Mouse (Mus musculus): ENCODE results near the gene Npffr2. TPM values are rescaled to one million over a fixed set of nuclear protein-coding genes. Genes with fewer than 3 reads are reported as not detected.

Gene Npffr2
- 0.15 TPM in 1 of 2 replicates, not detected in the other for polyA plus RNA-seq (2014; fragmentation: Nextera tagmentation; extraction: Ambion mirVana)

GRCm38 (mm10) chr5:89526878-89527578, at the start of gene Npffr2:
Gene Npffr2, plus strand, starts transcription at chr5:89527429.
- Histone ChIP-seq H3K27me3 (ENCODE audit: control insufficient read depth, insufficient read depth, low read length) (no peaks in the 10 kb centered on the region), H3K4me2 (ENCODE audit: low read depth) (peak within 1 kb of the TSS; percentile 82), H3K27ac (ENCODE audit: low read depth, low read length) (no peak within 1 kb of the TSS), H3K4me3 (ENCODE audit: low read depth, low read length) (peak within 1 kb of the TSS; percentile 35), H3K9me3 (ENCODE audit: control insufficient read depth, low read length) (no peaks in the 10 kb centered on the region), H3K9ac (ENCODE audit: low read length) (peak within 1 kb of the TSS; percentile 47), H3K4me1 (ENCODE audit: control insufficient read depth, insufficient read depth, low read length) (no peaks in the 10 kb centered on the region), H3K36me3 (ENCODE audit: control insufficient read depth, insufficient read depth, low read length) (no peaks in the 10 kb centered on the region)
- ATAC-seq (ENCODE audit: insufficient read depth, low FRiP score, low TSS enrichment) (peak; percentile 88), DNase-seq (ENCODE audit: low spot score) (peak; percentile 57)
- WGBS = 4% methylated on average over 23 of the region's 23 CpGs

- no peaks in the 10 kb centered on the region for H3K4me1 ChIP-seq (ENCODE audit: control insufficient read depth, insufficient read depth, low read length)
- ATAC-seq (ENCODE audit: insufficient read depth, low FRiP score, low TSS enrichment) = no peak
- 86% methylated on average over 1 of the region's 1 CpGs for WGBS
Observed at GRCm38 (mm10) chr5:89492560-89492959, 34.7 kb upstream of the Npffr2 start.

GRCm38 (mm10) chr5:89500182-89500581, 27.0 kb upstream of the Npffr2 start:
- Histone ChIP-seq H3K9me3 (ENCODE audit: control insufficient read depth, low read length) (no peaks in the 10 kb centered on the region), H3K36me3 (ENCODE audit: control insufficient read depth, insufficient read depth, low read length) (no peaks in the 10 kb centered on the region), H3K4me3 (ENCODE audit: low read depth, low read length) (no peak overlapping the region), H3K27me3 (ENCODE audit: control insufficient read depth, insufficient read depth, low read length) (no peaks in the 10 kb centered on the region), H3K4me1 (ENCODE audit: control insufficient read depth, insufficient read depth, low read length) (no peaks in the 10 kb centered on the region), H3K4me2 (ENCODE audit: low read depth) (no peak overlapping the region), H3K9ac (ENCODE audit: low read length) (no peak overlapping the region), H3K27ac (ENCODE audit: low read depth, low read length) (no peak overlapping the region)
- no peak for ATAC-seq (ENCODE audit: insufficient read depth, low FRiP score, low TSS enrichment)
- WGBS = 61% methylated on average over 6 of the region's 6 CpGs
- peak; percentile 14 for DNase-seq (ENCODE audit: low spot score)

More at GRCm38 (mm10) chr5:89492560-89492959, 34.7 kb upstream of the Npffr2 start:
- Histone ChIP-seq H3K4me3 (ENCODE audit: low read depth, low read length) (no peak overlapping the region), H3K4me2 (ENCODE audit: low read depth) (no peak overlapping the region), H3K36me3 (ENCODE audit: control insufficient read depth, insufficient read depth, low read length) (no peaks in the 10 kb centered on the region), H3K9me3 (ENCODE audit: control insufficient read depth, low read length) (no peaks in the 10 kb centered on the region), H3K27me3 (ENCODE audit: control insufficient read depth, insufficient read depth, low read length) (no peaks in the 10 kb centered on the region), H3K9ac (ENCODE audit: low read length) (no peak overlapping the region), H3K27ac (ENCODE audit: low read depth, low read length) (no peak overlapping the region)
- DNase-seq (ENCODE audit: low spot score) = no peak

- Histone ChIP-seq H3K9ac (ENCODE audit: low read length) (no peak overlapping the region), H3K4me2 (ENCODE audit: low read depth) (no peak overlapping the region), H3K9me3 (ENCODE audit: control insufficient read depth, low read length) (no peaks in the 10 kb centered on the region), H3K4me1 (ENCODE audit: control insufficient read depth, insufficient read depth, low read length) (no peaks in the 10 kb centered on the region), H3K27ac (ENCODE audit: low read depth, low read length) (no peak overlapping the region), H3K27me3 (ENCODE audit: control insufficient read depth, insufficient read depth, low read length) (no peaks in the 10 kb centered on the region), H3K36me3 (ENCODE audit: control insufficient read depth, insufficient read depth, low read length) (no peaks in the 10 kb centered on the region), H3K4me3 (ENCODE audit: low read depth, low read length) (no peak overlapping the region)
- ATAC-seq (ENCODE audit: insufficient read depth, low FRiP score, low TSS enrichment) (no peak), DNase-seq (ENCODE audit: low spot score) (no peak)
- 75% methylated on average over 4 of the region's 4 CpGs for WGBS
Observed at GRCm38 (mm10) chr5:89518641-89519040, 8.6 kb upstream of the Npffr2 start.

GRCm38 (mm10) chr5:89526181-89526778, 949 bp upstream of the Npffr2 start:
- DNase-seq (ENCODE audit: low spot score) (peak; percentile 12), ATAC-seq (ENCODE audit: insufficient read depth, low FRiP score, low TSS enrichment) (no peak)
- peak overlapping the region; percentile 35 for H3K4me3 ChIP-seq (ENCODE audit: low read depth, low read length)

GRCm38 (mm10) chr5:89528951-89529350, 1.7 kb downstream of the Npffr2 start:
- WGBS = 37% methylated on average over 4 of the region's 4 CpGs
- Histone ChIP-seq H3K27me3 (ENCODE audit: control insufficient read depth, insufficient read depth, low read length) (no peaks in the 10 kb centered on the region), H3K9ac (ENCODE audit: low read length) (no peak overlapping the region), H3K27ac (ENCODE audit: low read depth, low read length) (no peak overlapping the region), H3K9me3 (ENCODE audit: control insufficient read depth, low read length) (no peaks in the 10 kb centered on the region), H3K4me1 (ENCODE audit: control insufficient read depth, insufficient read depth, low read length) (no peaks in the 10 kb centered on the region), H3K36me3 (ENCODE audit: control insufficient read depth, insufficient read depth, low read length) (no peaks in the 10 kb centered on the region), H3K4me3 (ENCODE audit: low read depth, low read length) (no peak overlapping the region), H3K4me2 (ENCODE audit: low read depth) (no peak overlapping the region)
- ATAC-seq (ENCODE audit: insufficient read depth, low FRiP score, low TSS enrichment) = no peak
- DNase-seq (ENCODE audit: low spot score) = peak; percentile 12

More at GRCm38 (mm10) chr5:89526181-89526778, 949 bp upstream of the Npffr2 start:
- Histone ChIP-seq H3K9me3 (ENCODE audit: control insufficient read depth, low read length) (no peaks in the 10 kb centered on the region), H3K4me1 (ENCODE audit: control insufficient read depth, insufficient read depth, low read length) (no peaks in the 10 kb centered on the region), H3K27ac (ENCODE audit: low read depth, low read length) (no peak overlapping the region), H3K36me3 (ENCODE audit: control insufficient read depth, insufficient read depth, low read length) (no peaks in the 10 kb centered on the region), H3K9ac (ENCODE audit: low read length) (no peak overlapping the region), H3K27me3 (ENCODE audit: control insufficient read depth, insufficient read depth, low read length) (no peaks in the 10 kb centered on the region), H3K4me2 (ENCODE audit: low read depth) (peak overlapping the region; percentile 82)
- WGBS = 8% methylated on average over 14 of the region's 14 CpGs

- DNase-seq (ENCODE audit: low spot score) (no peak), ATAC-seq (ENCODE audit: insufficient read depth, low FRiP score, low TSS enrichment) (no peak)
- no peak overlapping the region for H3K4me3 ChIP-seq (ENCODE audit: low read depth, low read length)
- H3K27ac ChIP-seq (ENCODE audit: low read depth, low read length) = no peak overlapping the region
- no peaks in the 10 kb centered on the region for H3K36me3 ChIP-seq (ENCODE audit: control insufficient read depth, insufficient read depth, low read length)
- no peak overlapping the region for H3K9ac ChIP-seq (ENCODE audit: low read length)
- H3K4me1 ChIP-seq (ENCODE audit: control insufficient read depth, insufficient read depth, low read length) = no peaks in the 10 kb centered on the region
- H3K9me3 ChIP-seq (ENCODE audit: control insufficient read depth, low read length) = no peaks in the 10 kb centered on the region
- no peaks in the 10 kb centered on the region for H3K27me3 ChIP-seq (ENCODE audit: control insufficient read depth, insufficient read depth, low read length)
- no peak overlapping the region for H3K4me2 ChIP-seq (ENCODE audit: low read depth)
- 49% methylated on average over 2 of the region's 2 CpGs for WGBS
Observed at GRCm38 (mm10) chr5:89529391-89529790, 2.2 kb downstream of the Npffr2 start.

- no peak overlapping the region for H3K27ac ChIP-seq (ENCODE audit: low read depth, low read length)
Observed at GRCm38 (mm10) chr5:89536018-89536417, 8.8 kb downstream of the Npffr2 start.

GRCm38 (mm10) chr5:89542472-89542871, 15.2 kb downstream of the Npffr2 start:
- Histone ChIP-seq H3K27ac (ENCODE audit: low read depth, low read length) (no peak overlapping the region), H3K4me3 (ENCODE audit: low read depth, low read length) (no peak overlapping the region), H3K27me3 (ENCODE audit: control insufficient read depth, insufficient read depth, low read length) (no peaks in the 10 kb centered on the region), H3K36me3 (ENCODE audit: control insufficient read depth, insufficient read depth, low read length) (no peaks in the 10 kb centered on the region), H3K4me2 (ENCODE audit: low read depth) (no peak overlapping the region), H3K4me1 (ENCODE audit: control insufficient read depth, insufficient read depth, low read length) (no peaks in the 10 kb centered on the region), H3K9me3 (ENCODE audit: control insufficient read depth, low read length) (no peaks in the 10 kb centered on the region), H3K9ac (ENCODE audit: low read length) (no peak overlapping the region)
- ATAC-seq (ENCODE audit: insufficient read depth, low FRiP score, low TSS enrichment) (no peak), DNase-seq (ENCODE audit: low spot score) (no peak)
- 83% methylated on average over 3 of the region's 3 CpGs for WGBS

More at GRCm38 (mm10) chr5:89536018-89536417, 8.8 kb downstream of the Npffr2 start:
- no peak overlapping the region for H3K9ac ChIP-seq (ENCODE audit: low read length)
- H3K27me3 ChIP-seq (ENCODE audit: control insufficient read depth, insufficient read depth, low read length) = no peaks in the 10 kb centered on the region
- no peak for ATAC-seq (ENCODE audit: insufficient read depth, low FRiP score, low TSS enrichment)
- H3K36me3 ChIP-seq (ENCODE audit: control insufficient read depth, insufficient read depth, low read length) = no peaks in the 10 kb centered on the region
- DNase-seq (ENCODE audit: low spot score) = no peak
- no peaks in the 10 kb centered on the region for H3K4me1 ChIP-seq (ENCODE audit: control insufficient read depth, insufficient read depth, low read length)
- no peaks in the 10 kb centered on the region for H3K9me3 ChIP-seq (ENCODE audit: control insufficient read depth, low read length)
- 97% methylated on average over 3 of the region's 3 CpGs for WGBS
- H3K4me3 ChIP-seq (ENCODE audit: low read depth, low read length) = no peak overlapping the region
- no peak overlapping the region for H3K4me2 ChIP-seq (ENCODE audit: low read depth)
